Mouse (Mus musculus): ENCODE data around the gene Olig1.
"Not testable (repeated sequence)": the region's sequence is repeated elsewhere in the genome, so short reads cannot be mapped to it uniquely, and the experiment has no call there.

The Olig1 gene

DNA sequence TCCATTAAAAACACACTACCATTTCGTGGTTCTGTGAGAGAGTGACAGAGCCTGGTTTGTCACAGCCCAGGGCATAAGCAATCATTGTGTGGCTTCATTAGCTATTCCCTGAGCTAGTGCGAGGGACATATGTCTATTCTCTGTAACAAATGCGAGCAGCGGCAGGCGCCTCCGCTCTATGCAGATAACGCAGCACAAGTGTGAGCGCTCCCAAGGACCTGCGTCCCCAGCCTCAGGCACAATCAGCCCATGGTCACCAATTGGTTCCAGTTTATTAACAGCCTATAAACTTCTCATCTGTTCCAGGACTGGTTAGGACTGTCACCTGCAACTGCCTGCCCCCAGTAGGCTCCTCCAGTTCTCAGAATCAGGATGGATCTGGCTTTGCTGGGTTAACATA, 23.3 kb upstream of the Olig1 start:
- no peak for DNase-seq (ENCODE audit: low spot score)

DNA sequence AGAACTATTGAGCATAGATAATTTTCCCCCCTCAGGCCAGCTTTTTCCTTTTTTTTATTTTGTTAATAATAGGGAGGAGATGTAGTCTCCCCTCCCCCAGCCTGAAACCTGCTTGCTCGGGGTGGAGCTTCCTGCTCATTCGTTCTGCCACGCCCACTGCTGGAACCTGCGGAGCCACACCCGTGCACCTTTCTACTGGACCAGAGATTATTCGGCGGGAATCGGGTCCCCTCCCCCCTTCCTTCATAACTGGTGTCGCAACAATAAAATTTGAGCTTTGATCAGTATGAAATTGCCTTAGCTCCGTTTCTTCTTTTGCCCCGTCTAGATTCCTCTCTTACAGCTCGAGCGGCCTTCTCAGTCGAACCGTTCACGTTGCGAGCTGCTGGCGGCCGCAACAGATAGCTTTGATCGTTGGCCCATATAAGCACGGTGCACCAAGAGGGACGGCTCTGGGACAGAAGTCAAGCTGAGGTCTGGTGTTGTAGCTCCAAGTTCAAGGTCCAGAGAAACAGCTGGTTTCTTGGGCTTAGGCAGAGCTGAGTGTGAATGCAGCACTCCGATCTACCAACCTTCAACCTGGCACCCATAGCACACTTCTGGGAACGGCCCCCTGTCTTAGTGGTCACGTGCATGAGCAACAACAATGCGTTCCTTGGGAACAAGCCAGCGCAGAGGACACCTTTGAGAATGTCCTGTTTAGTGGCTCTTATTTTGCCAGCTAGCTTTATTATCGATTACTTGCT, 14.0 kb upstream of the Olig1 start:
- DNase-seq (ENCODE audit: low spot score): not testable (repeated sequence)

DNA sequence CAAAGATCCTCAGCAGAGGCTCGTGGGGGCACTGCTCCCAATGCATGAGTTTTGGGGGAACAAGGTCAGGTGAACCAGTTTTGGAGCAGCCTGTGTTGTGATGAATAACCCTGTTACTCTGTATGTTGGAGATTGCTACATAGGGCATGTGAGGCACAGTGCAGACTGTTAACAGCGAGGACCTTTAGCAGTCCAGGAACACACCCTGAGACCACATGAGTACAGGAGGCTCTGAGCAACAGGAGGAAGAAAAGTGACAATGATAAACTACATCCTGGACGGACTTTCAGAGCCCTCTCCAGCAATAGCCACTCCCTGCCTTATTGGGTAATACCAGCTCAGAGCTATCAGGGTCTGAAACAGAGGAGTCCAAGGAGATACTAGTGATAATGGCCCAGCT, 10.6 kb upstream of the Olig1 start:
- no peak for DNase-seq (ENCODE audit: low spot score)

DNA sequence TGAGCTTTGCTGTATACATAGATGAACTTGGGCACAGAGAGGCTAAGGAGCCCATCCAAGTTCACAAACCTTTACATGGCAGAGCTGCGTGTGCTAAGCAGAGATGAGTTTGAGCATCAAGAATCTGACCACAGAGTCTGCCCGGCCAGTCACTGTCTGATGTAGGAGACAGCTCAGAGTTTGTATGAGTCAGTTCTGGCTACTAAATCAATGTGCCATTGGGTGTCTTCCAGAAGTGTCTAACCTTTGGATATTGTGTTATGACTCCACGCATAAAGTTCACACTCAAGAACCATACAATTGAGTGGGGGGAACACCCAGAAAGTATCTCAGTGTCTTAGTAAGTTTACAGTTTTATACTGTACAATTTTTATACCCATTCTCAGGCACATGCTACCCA, 8.7 kb upstream of the Olig1 start:
- DNase-seq (ENCODE audit: low spot score): no peak

DNA sequence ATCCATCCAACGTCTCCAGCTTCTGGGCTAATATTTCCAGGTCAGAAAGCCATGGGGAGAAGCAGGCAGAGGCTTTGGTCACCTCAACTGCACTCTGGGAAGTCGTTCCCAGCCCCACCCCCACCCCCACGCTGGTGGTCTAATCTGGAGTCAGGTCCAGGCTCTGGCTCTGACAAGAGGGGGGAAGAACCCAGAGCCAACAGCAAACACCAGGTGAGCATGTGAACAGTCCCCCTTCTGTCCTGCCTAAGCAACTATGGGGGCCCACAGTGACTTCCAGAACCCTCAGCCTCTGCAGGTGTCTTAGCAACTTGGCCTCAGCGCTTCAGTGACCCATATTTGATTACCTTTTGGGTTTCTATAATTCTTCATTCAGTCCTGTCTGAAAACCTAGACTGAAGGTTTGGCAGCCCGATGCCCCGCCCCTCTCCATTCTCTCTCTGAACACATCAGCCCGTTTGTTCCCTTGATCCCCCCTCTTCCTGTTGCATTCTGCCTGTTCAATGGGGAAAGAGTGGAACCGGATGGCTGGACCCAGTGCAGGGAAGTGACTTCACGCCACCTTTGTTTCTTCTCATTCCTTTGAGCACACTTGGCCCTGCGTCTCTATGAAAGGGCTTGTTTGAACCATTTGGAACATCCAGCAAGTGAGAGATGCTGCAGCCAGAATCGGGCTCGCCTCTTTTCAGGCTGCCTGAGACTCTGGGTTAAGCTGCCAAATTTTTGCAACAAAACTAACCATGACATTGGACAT, 6.9 kb upstream of the Olig1 start:
- no peak for DNase-seq (ENCODE audit: low spot score)

DNA sequence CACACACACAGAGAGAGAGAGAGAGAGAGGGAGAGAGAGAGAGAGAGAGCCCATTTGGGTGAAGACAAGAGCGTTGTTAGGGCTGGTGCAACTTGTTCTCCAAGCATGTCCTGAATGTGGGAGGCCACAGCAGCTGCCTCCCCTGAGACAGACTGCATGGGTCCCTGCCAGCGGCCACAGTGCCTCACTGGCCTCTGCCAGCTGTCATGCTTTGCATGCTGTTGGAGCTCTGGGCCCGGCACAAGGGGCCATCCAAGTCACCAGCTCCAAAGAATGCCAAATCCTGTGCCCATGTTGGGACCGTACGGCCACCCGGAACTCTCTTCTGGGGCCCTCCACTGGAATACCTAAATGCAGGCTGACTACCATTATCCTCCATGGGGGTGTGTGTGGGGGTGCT, 3.6 kb upstream of the Olig1 start:
- DNase-seq (ENCODE audit: low spot score): no peak

DNA sequence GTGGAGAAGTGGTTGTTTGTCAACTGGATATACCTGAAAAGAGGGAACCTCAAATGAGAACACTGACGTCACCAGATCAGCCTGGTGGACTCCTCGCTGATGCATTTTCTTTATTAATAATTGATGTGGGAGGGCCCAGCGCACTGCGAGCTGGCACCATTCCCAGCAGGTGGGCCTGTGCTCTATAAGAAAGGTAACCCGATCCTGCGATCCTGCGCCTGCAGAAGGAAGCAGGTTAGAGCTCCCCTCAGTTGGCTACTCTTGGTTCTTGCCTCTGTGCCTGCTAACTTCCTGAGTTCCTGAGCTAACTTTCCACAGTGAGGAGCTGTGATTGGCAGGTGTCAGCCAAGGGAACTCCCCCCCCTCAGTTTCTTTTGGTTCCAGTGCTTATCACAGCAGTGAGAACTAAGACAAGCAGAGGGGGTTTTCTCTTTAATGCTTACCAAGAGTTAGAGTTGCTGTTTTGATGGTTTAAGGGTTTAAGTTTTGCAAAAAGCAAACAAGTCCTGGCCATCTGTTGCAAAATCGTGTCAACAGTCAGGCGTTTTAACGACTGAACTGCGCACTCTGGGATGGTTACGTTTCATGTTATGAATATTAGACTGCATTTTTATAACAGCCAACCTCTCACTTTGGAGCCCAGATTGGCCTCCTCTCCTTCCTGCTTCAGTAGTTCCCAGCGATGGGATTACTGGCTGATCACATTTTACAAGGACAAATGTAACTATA, 684 bp upstream of the Olig1 start:
- DNase-seq (ENCODE audit: low spot score): no peak

DNA sequence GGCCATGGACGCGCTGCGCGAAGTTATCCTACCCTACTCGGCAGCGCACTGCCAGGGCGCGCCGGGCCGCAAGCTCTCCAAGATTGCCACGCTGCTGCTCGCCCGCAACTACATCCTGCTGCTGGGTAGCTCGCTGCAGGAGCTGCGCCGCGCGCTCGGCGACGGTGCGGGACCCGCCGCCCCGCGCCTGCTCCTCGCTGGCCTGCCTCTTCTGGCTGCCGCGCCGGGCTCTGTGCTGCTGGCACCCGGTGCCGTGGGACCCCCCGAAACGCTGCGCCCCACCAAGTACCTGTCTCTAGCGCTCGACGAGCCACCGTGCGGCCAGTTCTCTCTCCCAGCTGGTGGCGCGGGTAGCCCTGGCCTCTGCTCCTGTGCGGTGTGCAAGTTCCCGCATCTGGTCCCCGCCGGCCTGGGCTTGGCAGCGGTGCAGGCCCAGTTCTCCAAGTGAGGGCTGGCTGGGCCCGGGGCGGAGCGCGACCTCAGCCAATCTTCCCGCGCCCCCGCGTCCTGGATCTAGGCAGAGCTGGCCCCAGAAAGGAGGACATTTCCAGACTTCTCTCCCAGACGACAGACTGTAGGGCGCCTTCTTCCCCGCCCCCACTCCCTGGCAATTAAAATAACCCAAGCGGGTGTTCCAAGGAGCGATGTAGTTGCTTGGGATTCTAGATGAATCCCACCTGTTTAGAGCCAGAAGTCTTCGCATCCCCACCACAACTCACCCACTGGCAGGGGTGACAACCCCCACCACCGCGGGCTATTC, 820 bp downstream of the Olig1 start:
- no peak for DNase-seq (ENCODE audit: low spot score)

DNA sequence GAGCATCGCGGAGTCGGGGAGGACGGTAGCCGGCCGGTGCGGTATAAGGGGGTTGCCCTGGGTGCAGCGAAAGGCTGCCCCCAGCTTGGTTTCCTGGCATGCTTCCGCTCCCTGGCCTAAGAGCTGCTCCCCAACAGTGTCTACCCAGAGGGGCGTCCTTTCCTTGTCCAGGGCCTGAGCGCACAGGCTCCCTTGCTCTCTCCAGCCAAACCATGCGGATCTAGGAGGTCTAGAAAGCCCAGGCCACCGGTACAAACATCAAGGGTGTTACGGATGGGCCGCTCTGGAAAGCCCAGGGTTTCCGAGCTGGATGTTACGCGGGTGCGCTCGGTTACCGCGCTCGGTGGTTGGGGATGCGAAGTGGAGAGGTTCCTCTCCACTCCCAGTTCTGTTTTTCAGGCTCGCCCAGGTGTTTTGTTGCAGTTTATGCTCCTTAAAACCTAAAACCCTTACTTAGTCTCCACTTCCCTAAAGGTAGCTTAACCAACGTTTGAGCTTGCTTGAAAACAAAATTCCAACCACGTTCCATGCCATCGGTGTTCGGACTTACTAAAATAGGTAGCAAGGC, 1.5 kb downstream of the Olig1 start:
- DNase-seq (ENCODE audit: low spot score): no peak

DNA sequence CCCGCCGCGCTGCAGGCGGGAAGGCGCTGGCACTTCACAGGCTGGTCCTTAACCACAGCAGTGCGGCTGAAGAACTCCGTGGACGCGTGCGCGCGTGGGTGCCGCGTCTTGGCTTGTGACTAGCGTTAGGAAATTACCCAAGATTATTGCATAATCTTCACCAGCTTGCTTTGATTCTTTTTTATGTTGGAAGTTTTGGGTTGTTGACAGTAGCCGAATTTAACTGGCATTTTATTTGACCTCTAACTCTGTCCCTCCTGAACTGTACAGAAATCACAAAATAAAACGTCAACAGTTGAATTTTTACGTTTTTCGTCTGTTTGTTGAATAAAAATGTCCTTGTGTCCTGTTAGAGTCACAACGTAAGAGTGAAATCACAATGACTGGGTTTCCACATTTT, 2.1 kb downstream of the Olig1 start:
- DNase-seq (ENCODE audit: low spot score): no peak

DNA sequence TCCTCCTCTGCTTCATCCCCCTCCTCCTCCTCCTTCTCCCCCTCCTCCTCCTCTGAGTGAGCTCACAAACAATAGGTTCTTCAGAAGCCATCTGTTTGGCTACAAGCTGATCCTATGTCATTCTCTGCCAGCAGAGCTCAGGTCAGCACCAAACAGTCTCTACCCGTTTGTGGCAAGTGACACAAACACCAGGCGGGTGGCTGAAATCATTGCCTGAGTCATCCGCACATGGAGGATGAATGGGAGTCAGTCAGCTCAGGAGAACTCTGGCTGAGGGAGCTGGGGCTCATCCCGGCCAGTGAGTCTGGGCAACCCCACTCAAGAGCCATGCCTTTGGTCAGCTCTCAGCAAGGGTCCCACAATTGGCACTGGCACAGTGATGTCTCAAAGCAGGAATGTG, 10.9 kb downstream of the Olig1 start:
- DNase-seq (ENCODE audit: low spot score): no peak

DNA sequence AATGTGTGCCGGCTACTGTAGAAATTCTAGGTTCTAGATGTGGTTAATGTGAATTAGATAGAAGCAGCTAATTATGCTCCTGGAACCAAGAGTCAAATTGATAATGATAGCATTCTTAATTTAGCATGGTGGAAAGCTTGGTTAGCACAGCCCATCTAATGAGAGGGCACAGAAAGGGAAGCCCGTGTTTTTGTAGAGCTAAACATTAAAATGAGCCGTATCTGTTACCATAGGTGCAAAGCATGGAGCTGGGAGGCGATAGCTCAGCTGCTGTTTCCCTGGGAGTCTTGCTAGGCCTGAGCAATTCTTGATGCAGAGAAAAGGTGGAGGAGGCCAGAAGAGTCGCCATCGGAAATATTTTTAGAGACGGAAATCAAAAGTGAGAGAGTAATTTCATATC, 22.5 kb downstream of the Olig1 start:
- DNase-seq (ENCODE audit: low spot score): no peak

DNA sequence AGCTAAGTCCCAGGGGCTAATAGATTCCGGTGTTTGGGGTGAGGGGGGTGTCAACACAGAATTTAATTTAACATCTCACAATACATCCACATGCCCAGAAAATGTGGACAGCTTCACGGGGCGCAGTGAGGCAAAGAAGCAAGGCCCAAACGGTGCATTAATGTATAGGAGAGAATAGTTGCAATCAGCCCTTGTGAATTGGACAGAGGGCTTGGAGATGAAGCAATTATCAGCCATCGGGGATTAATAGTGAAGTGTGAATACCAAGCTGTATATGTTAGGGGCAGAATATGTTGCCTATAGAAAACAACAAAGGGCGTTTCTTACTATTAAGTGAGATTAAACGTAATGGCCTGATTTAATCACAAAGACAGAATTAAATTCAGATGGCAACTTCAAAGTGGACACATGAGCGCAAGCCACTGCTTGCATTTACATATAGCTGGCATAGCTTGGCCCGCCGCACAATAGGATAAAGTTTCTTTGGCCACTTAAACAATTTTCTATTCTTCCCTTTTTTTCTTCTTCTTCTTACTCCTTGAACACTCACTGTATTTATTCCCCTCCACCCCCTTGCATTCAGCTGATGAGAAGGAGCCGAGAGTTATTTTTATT, 23.3 kb downstream of the Olig1 start:
- DNase-seq (ENCODE audit: low spot score): no peak

DNA sequence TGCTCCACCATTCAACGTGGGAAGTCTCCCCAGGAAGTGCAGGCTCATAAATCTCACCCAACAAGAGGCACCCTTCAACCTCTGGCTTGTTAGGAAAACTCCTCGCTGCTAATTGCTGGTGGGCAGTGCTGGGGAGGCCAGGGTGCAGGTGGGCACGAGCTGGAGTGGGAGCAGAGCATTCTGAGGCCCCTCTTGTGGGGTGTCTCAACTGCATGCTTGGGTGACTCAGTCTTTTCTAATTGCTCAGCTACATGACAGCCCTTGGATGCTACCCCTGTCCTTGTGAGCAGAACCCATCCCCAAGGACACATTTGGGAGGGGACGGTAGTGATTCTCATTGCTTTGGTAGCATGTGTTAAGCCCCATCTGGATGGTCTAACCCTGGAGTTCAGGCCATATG, 28.2 kb downstream of the Olig1 start:
- no peak for DNase-seq (ENCODE audit: low spot score)

DNA sequence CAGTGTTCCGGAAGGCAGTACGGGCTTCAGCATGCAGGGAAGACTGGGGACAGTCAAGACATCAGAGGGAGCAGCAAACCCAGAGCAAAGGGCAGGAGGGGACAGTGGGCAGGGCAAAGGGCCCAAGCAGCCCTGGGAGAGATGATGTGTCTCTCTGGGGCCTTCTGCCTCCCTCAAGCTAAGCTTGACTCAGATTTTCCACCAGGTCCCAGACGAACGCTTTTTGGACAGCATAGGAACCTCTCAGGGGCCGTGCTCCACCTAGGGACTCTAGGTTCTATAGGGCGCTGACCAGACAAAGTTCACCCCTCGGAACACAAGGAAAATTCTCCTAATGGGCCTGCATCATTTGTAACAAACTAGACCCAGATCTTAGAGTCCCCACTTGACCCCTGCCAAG, 29.8 kb downstream of the Olig1 start:
- DNase-seq (ENCODE audit: low spot score): no peak

DNA sequence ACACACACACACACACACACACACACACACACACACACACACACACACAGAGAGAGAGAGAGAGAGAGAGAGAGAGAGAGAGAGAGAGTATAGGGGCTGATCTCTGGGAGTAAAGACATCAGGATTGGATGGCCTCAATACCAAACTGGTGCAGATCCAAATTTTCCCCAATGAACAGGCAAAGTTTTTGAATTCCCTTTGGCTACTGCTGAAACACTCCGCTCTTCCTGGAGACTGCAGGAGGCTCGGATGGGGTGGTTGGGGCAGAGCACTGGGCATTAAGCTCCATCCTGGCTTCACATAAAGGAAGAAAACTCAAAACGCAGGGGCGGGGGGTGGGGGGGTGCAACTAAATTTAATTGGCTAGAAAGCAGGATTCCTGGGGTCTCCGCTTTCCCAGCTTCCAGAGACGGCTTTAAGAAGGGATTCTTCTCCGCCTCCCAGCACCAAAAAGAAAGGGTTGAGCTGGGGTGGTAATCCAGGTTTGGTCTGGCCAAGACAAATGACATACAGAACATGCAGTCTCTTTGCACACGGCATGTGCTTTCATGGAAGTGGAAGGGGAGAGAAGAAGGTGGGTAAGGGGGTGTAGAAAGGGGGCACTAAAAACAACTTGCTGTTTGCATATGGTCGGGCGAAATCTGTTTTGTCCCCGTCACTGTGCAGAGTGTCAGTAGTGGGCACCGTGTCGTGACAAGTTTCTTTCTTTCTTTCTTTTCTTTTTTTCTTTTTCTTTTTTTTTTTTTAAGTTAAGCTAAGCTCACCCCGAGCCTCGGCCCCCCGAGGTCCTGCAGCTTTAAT, 31.3 kb downstream of the Olig1 start:
- no peak for DNase-seq (ENCODE audit: low spot score)

DNA sequence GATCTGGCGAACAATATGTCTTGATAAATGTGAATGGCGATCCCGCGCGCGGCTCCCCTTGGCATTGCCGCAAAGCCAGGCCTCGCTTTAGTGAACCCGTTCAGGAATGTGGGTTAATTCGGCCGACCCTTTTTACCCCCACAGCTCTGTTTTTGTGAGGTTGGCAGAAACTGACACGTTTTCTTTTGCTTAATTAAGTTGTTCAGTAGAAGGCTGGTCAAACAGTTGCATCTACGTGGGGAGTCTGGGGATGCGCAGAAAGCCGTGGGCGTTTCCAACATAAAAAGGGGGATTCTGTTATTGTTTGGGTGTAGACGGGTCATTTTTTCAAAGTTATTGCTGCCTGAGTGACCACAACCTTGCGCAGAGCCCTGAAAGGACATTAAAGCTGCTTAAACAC, 31.9 kb downstream of the Olig1 start:
- no peak for DNase-seq (ENCODE audit: low spot score)

DNA sequence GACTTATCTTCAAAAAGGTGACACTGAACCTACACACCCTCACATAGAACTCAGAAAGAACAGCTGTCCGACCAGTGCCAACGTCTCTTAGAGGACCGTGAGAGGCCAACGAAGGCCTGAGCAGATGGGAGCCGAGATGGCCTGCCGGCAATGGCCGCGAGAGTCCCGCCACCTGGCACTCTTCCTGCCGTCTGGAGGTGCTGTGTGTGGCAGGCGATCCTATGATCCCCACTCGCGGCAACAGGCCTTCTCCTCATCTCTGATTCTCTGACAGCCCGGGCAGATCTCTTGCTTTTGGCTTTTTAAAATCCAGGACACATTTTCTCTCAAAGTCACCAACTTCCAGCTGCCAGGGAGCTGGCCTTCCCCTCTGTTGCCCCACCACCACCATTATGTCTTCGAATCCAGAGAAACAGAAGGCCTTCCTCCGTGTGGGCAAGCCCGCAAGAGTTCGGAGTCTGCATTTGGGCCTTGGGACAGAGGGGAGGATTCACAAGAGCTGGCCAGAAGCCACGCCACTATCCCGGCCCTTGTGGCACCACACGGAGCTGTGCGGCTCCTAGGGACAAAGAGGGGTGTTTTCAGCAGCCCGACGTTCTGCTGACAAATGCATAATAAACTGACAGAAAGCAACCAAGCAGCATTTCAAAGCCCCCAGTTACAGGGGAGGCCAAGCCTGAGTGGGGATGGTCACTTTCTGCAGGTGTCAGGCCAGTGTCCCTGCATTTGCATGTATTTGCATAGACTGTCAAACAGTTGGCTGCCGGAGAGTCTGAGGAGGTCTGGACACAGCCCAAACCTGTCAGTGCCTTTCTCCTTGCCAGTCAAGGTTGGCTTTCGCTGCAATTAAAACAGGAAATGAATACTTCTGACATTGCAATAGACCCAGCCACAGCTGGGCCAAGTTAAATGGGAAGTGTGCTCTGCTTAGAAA, 34.5 kb downstream of the Olig1 start:
- no peak for DNase-seq (ENCODE audit: low spot score)

DNA sequence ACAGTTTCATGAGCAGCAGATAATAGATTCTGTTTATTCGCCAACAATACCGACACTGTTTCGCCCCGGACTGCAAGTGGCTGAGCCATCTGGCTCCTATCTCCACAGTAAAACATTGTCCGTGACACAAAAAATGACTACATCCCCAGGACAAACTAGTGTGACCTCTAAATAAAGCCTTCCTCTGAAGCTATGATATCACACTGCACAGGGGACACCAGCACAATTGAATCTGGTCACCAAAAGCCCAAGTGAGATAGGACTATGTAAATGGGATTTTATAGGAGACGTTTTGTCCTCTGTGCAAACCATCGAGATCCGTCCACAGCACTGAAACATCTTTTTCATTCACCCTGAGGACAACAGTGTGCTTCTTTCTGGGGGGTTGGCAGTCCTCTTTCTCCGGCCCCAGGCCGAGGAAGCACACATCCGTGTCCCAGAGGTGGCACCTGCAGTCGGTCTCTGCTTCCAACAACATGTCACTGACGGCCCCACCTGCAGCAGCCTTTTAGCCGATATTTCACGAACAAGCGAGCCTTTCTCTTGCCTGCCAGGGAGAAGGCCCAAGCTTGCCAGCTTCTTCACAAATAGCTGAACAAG, 36.0 kb downstream of the Olig1 start:
- DNase-seq (ENCODE audit: low spot score): no peak
